Mouse (Mus musculus): ENCODE results near the gene Hist1h2ah. TPM values are rescaled to one million over a fixed set of nuclear protein-coding genes. Genes with fewer than 3 reads are reported as not detected.

The Hist1h2ah gene
- total and polyA plus RNA-seq, 2 experiments from 2014 or later, result 6.9 to 62.6 TPM

DNA sequence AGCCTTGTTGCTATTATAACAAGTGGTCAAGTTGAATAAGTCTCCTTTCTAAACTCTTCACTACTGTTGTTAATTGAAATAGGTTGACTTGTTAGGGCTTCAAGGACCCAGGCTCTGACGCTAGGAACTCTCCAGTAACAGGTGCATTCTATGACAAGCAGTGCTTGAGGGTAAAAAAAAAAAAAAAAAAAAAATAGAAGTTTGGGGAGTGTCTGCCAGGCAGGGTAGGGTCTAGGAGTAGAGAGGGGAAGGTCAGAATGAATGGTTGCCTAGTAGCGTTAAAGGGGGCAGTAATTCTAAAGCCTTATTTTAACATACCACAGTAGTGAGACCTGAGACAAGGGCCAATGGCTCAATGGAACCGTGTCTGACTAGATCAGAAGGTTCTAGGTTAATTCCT lies 37.0 kb downstream of the Hist1h2ah start:
- peaks cover 81% of the 10 kb centered on the region for H3K27me3 ChIP-seq (ENCODE audit: insufficient read depth, low read length)
- no peaks in the 10 kb centered on the region for H3K9me3 ChIP-seq (ENCODE audit: low read length)
- ATAC-seq (ENCODE audit: low FRiP score) (no peak), DNase-seq (ENCODE audit: low spot score) (no peak)
- H3K4me3 ChIP-seq (ENCODE audit: low read depth, low read length), result no peak overlapping the region
- H3K4me2 ChIP-seq (ENCODE audit: low read depth, low read length, poor library complexity, severe bottlenecking), result no peak overlapping the region
- WGBS, result 16% methylated on average over 3 of the region's 3 CpGs
- TF ChIP-seq CTCF (IDR thresholded peaks at IDR 0.05), result no peak
- H3K9ac ChIP-seq (replicated peaks; ENCODE audit: low read length, poor library complexity, severe bottlenecking), result no peak overlapping the region
- H3K27ac ChIP-seq (ENCODE audit: low read depth, low read length), result no peak overlapping the region
- no peaks in the 10 kb centered on the region for H3K36me3 ChIP-seq (ENCODE audit: insufficient read depth, low read length)
- H3K4me1 ChIP-seq (ENCODE audit: insufficient read depth, low read length), result no peaks in the 10 kb centered on the region; the same call in 1 of the 2 replicates

DNA sequence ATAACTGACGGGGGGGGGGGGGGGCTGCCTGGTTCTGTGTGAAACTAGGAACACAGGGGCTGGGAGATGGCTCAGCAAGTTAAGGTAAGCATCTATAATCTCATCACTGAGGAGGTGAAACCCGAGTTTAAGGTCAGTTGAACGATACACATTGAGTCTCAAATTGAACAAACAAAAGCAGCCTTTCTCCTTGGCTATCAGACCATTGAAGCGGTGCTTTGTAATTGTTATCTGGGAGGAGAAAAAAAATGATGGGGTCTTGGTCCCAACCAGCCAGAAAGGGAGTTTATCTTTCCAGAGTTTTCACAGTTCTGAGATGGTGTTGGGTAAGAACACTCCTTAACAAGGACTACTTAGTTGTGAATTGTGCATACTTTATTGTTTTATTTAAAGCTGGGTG lies 37.5 kb downstream of the Hist1h2ah start:
- Histone ChIP-seq H3K27me3 (ENCODE audit: insufficient read depth, low read length) (peaks cover 75% of the 10 kb centered on the region), H3K4me2 (ENCODE audit: low read depth, low read length, poor library complexity, severe bottlenecking) (no peak overlapping the region), H3K27ac (ENCODE audit: low read depth, low read length) (no peak overlapping the region), H3K4me3 (ENCODE audit: low read depth, low read length) (no peak overlapping the region), H3K9ac (replicated peaks; ENCODE audit: low read length, poor library complexity, severe bottlenecking) (no peak overlapping the region), H3K36me3 (ENCODE audit: insufficient read depth, low read length) (no peaks in the 10 kb centered on the region), H3K9me3 (ENCODE audit: low read length) (no peaks in the 10 kb centered on the region), H3K4me1 (ENCODE audit: insufficient read depth, low read length) (no peaks in the 10 kb centered on the region; the same call in 1 of the 2 replicates)
- no peak for TF ChIP-seq CTCF (IDR thresholded peaks at IDR 0.05)
- no peak for ATAC-seq (ENCODE audit: low FRiP score)
- 7% methylated on average over 4 of the region's 4 CpGs for WGBS
- DNase-seq (ENCODE audit: low spot score), result no peak

DNA sequence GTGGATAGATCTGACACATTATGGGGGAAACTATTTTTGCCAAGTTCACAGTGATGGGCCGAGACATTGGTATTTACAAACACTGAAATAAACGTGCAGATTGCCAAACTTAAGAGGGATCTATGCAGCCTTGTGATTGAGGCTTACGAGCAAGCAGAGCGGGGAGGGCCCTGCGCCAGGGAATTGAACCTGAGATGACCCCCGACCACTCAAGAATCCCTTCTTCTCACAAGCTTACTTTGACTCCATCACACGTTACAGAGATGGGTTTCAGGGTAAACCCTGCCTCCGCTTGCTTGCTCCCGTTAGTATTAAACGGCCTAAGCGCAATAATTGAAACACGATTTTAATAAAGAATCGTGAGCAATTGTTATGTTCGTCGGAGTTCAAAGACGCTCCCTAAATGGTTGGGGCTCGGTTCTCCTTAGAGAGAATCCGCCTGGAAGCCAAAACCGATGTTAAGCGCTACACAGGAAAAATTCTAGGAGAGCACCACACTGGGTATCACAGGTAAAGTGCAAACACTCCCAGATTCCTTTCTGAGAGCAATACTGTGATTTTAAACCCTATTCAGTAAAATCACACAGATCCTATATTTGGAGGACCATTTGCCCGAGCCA lies 38.1 kb downstream of the Hist1h2ah start:
- DNase-seq (ENCODE audit: low spot score) (no peak), ATAC-seq (ENCODE audit: low FRiP score) (no peak)
- Histone ChIP-seq H3K9me3 (ENCODE audit: low read length) (no peaks in the 10 kb centered on the region), H3K27me3 (ENCODE audit: insufficient read depth, low read length) (peaks cover 70% of the 10 kb centered on the region), H3K4me1 (ENCODE audit: insufficient read depth, low read length) (no peaks in the 10 kb centered on the region; the same call in 1 of the 2 replicates), H3K27ac (ENCODE audit: low read depth, low read length) (no peak overlapping the region), H3K4me3 (ENCODE audit: low read depth, low read length) (no peak overlapping the region), H3K36me3 (ENCODE audit: insufficient read depth, low read length) (no peaks in the 10 kb centered on the region), H3K4me2 (ENCODE audit: low read depth, low read length, poor library complexity, severe bottlenecking) (no peak overlapping the region), H3K9ac (replicated peaks; ENCODE audit: low read length, poor library complexity, severe bottlenecking) (no peak overlapping the region)
- 2% methylated on average over 21 of the region's 21 CpGs for WGBS
- no peak for TF ChIP-seq CTCF (IDR thresholded peaks at IDR 0.05)

DNA sequence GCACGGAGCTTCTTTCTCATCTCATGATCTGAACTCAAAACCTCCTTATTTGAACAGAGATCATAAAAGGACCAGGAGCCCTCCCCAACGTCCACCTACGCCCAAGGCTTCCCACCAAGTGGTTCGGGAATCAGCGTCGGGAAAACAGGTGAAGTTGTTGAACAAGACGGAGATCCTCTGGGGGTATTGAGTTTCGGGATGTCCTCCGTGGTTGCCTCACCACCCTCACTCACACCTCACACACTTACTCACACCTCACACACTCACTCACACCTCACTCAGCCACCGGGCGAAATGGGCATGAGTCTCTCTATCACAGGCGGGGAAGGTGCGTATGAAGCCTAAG lies 38.6 kb downstream of the Hist1h2ah start:
- no peak for DNase-seq (ENCODE audit: low spot score)
- under 1% methylated on average over 13 of the region's 13 CpGs for WGBS
- TF ChIP-seq CTCF (IDR thresholded peaks at IDR 0.05), result no peak
- Histone ChIP-seq H3K4me1 (ENCODE audit: insufficient read depth, low read length) (no peaks in the 10 kb centered on the region; the same call in 1 of the 2 replicates), H3K27me3 (ENCODE audit: insufficient read depth, low read length) (peaks cover 65% of the 10 kb centered on the region), H3K4me3 (ENCODE audit: low read depth, low read length) (no peak overlapping the region), H3K36me3 (ENCODE audit: insufficient read depth, low read length) (no peaks in the 10 kb centered on the region), H3K9me3 (ENCODE audit: low read length) (no peaks in the 10 kb centered on the region), H3K4me2 (ENCODE audit: low read depth, low read length, poor library complexity, severe bottlenecking) (no peak overlapping the region), H3K9ac (replicated peaks; ENCODE audit: low read length, poor library complexity, severe bottlenecking) (no peak overlapping the region), H3K27ac (ENCODE audit: low read depth, low read length) (no peak overlapping the region)
- no peak for ATAC-seq (ENCODE audit: low FRiP score)

DNA sequence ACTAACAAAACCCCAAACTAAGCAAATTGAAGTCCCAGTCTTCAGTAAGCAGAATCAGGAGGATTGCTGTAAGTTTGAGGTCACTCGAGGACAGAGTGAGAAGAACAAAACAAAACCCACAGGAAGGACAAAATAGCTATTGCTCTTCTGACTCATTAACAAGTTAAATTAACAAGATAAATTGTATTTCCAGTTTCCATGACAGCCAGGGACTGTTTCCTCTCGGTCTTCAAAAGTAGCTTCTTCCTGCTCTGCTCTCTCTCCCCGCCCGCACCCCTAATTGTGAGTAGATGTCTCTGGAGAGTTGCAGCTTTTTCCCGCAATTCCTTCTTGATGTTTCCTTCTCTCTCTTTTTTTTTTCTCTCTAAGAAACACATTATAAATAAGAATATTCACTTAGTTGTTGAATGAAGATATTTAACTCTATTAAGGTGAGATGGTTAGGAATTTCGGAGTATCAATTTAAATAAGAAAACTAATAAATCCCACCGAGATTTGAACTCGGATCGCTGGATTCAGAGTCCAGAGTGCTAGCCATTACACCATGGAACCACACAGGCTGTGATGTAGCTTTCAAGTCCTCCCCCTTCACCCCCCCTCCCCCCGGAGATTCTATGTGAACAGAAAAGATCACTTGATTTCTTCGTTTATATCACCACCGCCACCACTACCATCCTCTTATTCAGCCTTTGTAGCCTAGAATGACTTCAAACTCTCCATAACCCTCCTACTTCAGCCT lies 39.1 kb downstream of the Hist1h2ah start:
- TF ChIP-seq CTCF (IDR thresholded peaks at IDR 0.05), result no peak
- 3% methylated on average over 12 of the region's 12 CpGs for WGBS
- H3K4me1 ChIP-seq (ENCODE audit: insufficient read depth, low read length), result no peaks in the 10 kb centered on the region; the same call in 1 of the 2 replicates
- H3K4me2 ChIP-seq (ENCODE audit: low read depth, low read length, poor library complexity, severe bottlenecking), result no peak overlapping the region
- H3K27ac ChIP-seq (ENCODE audit: low read depth, low read length), result no peak overlapping the region
- 0 out of 2 replicates have a peak, but pooled peaks cover under 1% of the 10 kb centered on the region for H3K9me3 ChIP-seq (ENCODE audit: low read length)
- no peak overlapping the region for H3K9ac ChIP-seq (replicated peaks; ENCODE audit: low read length, poor library complexity, severe bottlenecking)
- no peaks in the 10 kb centered on the region for H3K36me3 ChIP-seq (ENCODE audit: insufficient read depth, low read length)
- no peak overlapping the region for H3K4me3 ChIP-seq (ENCODE audit: low read depth, low read length)
- peaks cover 60% of the 10 kb centered on the region for H3K27me3 ChIP-seq (ENCODE audit: insufficient read depth, low read length)
- peak; percentile 53 for DNase-seq (ENCODE audit: low spot score)
- no peak for ATAC-seq (ENCODE audit: low FRiP score)

DNA sequence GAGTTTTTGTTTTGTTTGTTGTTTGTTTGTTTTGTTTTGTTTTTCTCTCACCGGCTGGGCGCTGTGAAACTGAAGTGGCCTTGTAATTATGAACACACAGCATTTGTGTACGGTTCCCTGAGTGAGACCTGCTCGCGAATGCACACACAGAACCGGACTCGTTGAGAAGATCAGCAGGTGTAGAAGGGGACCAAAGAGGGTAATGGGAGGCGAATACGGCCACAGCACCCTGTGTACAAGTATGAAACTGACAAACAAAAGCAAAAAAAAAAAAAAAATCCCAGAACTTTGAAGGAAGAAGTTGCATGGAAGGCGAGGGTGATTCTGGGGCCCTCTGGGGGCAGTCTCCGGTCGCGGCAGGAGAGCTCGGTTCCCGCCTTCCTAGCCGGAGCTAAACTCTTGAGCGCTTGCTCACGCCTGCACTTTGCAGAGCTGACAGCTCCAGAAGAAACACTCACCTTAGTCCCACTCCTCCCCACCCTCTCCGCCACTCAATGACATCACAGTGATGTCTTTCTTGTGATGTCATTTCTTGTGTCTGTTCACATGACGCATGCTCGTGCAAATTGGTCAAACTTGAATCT lies 39.9 kb downstream of the Hist1h2ah start:
- no peak for TF ChIP-seq CTCF (IDR thresholded peaks at IDR 0.05)
- ATAC-seq (ENCODE audit: low FRiP score) (no peak), DNase-seq (ENCODE audit: low spot score) (no peak)
- H3K4me2 ChIP-seq (ENCODE audit: low read depth, low read length, poor library complexity, severe bottlenecking), result peak overlapping the region; percentile 24; the same call in 1 of the 2 replicates
- no peak overlapping the region for H3K9ac ChIP-seq (replicated peaks; ENCODE audit: low read length, poor library complexity, severe bottlenecking)
- H3K4me3 ChIP-seq (ENCODE audit: low read depth, low read length), result 0 out of 2 replicates have a peak overlapping the region, but pooled peaks have one; percentile 3
- H3K27me3 ChIP-seq (ENCODE audit: insufficient read depth, low read length), result peaks cover 52% of the 10 kb centered on the region
- under 1% methylated on average over 21 of the region's 21 CpGs for WGBS
- H3K9me3 ChIP-seq (ENCODE audit: low read length), result 0 out of 2 replicates have a peak, but pooled peaks cover 3% of the 10 kb centered on the region
- no peaks in the 10 kb centered on the region; the same call in 1 of the 2 replicates for H3K4me1 ChIP-seq (ENCODE audit: insufficient read depth, low read length)
- H3K27ac ChIP-seq (ENCODE audit: low read depth, low read length), result no peak overlapping the region
- no peaks in the 10 kb centered on the region for H3K36me3 ChIP-seq (ENCODE audit: insufficient read depth, low read length)

Measured in midbrain, postnatal 0 days (tissue).